Mouse (Mus musculus): ENCODE measurements around the gene Cdc45. TPM values are rescaled to one million over a fixed set of nuclear protein-coding genes. Genes with fewer than 3 reads are reported as not detected.
A peak's percentile ranks its signal among the peaks of the same experiment; 100 is the strongest.

The Cdc45 gene
- total and polyA plus RNA-seq, 3 experiments: 87.4 to 90.2 TPM; not detected in 1

GRCm38 (mm10) chr16:18811032-18811431, 755 bp downstream of the Cdc45 start:
- H3K4me1 ChIP-seq (ENCODE audit: control insufficient read depth in 1 of 2, insufficient read depth in 2 of 2, low read length in 2 of 2): peaks cover 0 to 3% of the 10 kb centered on the region in 2 experiments; a peak in 2 of 4 replicates
- peak overlapping the region; percentile 80 for H3K9ac ChIP-seq (ENCODE audit: control insufficient read depth, low read depth, low read length, poor library complexity, severe bottlenecking)
- peak overlapping the region; percentile 59 to 99 for H3K4me3 ChIP-seq (ENCODE audit: control insufficient read depth in 1 of 2, insufficient read depth in 1 of 2, low read depth in 2 of 2, low read length in 2 of 2)
- H3K36me3 ChIP-seq (ENCODE audit: control insufficient read depth in 1 of 2, insufficient read depth in 2 of 2, low read length in 2 of 2): peaks cover 5 to 8% of the 10 kb centered on the region in 2 experiments
- H3K9me3 ChIP-seq (replicated peaks; ENCODE audit: insufficient read depth, low read length): no peaks in the 10 kb centered on the region
- DNase-seq (ENCODE audit: low read depth, low spot score): no peak
- H3K27me3 ChIP-seq (ENCODE audit: control insufficient read depth in 1 of 2, insufficient read depth in 2 of 2, low read length in 2 of 2): no peaks in the 10 kb centered on the region
- peak overlapping the region; percentile 62 for H3K27ac ChIP-seq (ENCODE audit: control insufficient read depth, low read depth, low read length)
- TF ChIP-seq MAFK (IDR thresholded peaks at IDR 0.05; ENCODE audit: borderline replicate concordance, low read depth, low read length) (no peak), TCF12 (IDR thresholded peaks at IDR 0.05; ENCODE audit: low read depth, low read length) (no peak), MAX (IDR thresholded peaks at IDR 0.05; ENCODE audit: low read length) (no peak), RCOR1 (IDR thresholded peaks at IDR 0.05; ENCODE audit: low read depth, low read length) (no peak), UBTF (IDR thresholded peaks at IDR 0.05; ENCODE audit: borderline replicate concordance, insufficient read depth, low read depth, low read length) (no peak), ZC3H11A (IDR thresholded peaks at IDR 0.05; ENCODE audit: low read depth, low read length) (no peak), MEF2A (IDR thresholded peaks at IDR 0.05; ENCODE audit: extremely low read depth, insufficient replicate concordance, low read depth, low read length, poor library complexity, severe bottlenecking) (no peak), GABPA (IDR thresholded peaks at IDR 0.05; ENCODE audit: low read depth, low read length) (no peak), HCFC1 (IDR thresholded peaks at IDR 0.05; ENCODE audit: low read depth, low read length) (no peak), ELF1 (IDR thresholded peaks at IDR 0.05; ENCODE audit: low read depth, low read length) (no peak), CHD2 (IDR thresholded peaks at IDR 0.05; ENCODE audit: low read length) (no peak), ZNF384 (IDR thresholded peaks at IDR 0.05; ENCODE audit: low read depth, low read length) (no peak), NRF1 (IDR thresholded peaks at IDR 0.05; ENCODE audit: insufficient read depth, low read depth, low read length, poor library complexity, severe bottlenecking) (no peak)
- peaks cover 30% of the 10 kb centered on the region for H3K79me2 ChIP-seq (ENCODE audit: control insufficient read depth, insufficient read depth, low read length, poor library complexity)

GRCm38 (mm10) chr16:18809001-18809400, 2.8 kb downstream of the Cdc45 start:
- Histone ChIP-seq H3K9me3 (replicated peaks; ENCODE audit: insufficient read depth, low read length) (no peaks in the 10 kb centered on the region), H3K27me3 (ENCODE audit: control insufficient read depth in 1 of 2, insufficient read depth in 2 of 2, low read length in 2 of 2) (no peaks in the 10 kb centered on the region), H3K27ac (ENCODE audit: control insufficient read depth, low read depth, low read length) (no peak overlapping the region), H3K4me3 (ENCODE audit: control insufficient read depth in 1 of 2, insufficient read depth in 1 of 2, low read depth in 2 of 2, low read length in 2 of 2) (no peak overlapping the region), H3K36me3 (ENCODE audit: control insufficient read depth in 1 of 2, insufficient read depth in 2 of 2, low read length in 2 of 2) (peaks cover 5 to 12% of the 10 kb centered on the region in 2 experiments), H3K79me2 (ENCODE audit: control insufficient read depth, insufficient read depth, low read length, poor library complexity) (peaks cover 25% of the 10 kb centered on the region), H3K9ac (ENCODE audit: control insufficient read depth, low read depth, low read length, poor library complexity, severe bottlenecking) (no peak overlapping the region), H3K4me1 (ENCODE audit: control insufficient read depth in 1 of 2, insufficient read depth in 2 of 2, low read length in 2 of 2) (peaks cover 0 to 3% of the 10 kb centered on the region in 2 experiments; a peak in 2 of 4 replicates)
- no peak for TF ChIP-seq RCOR1 (IDR thresholded peaks at IDR 0.05; ENCODE audit: low read depth, low read length)
- TF ChIP-seq ZKSCAN1 (IDR thresholded peaks at IDR 0.05; ENCODE audit: low read depth, low read length): no peak
- no peak for TF ChIP-seq MEF2A (IDR thresholded peaks at IDR 0.05; ENCODE audit: extremely low read depth, insufficient replicate concordance, low read depth, low read length, poor library complexity, severe bottlenecking)
- TF ChIP-seq MAX (IDR thresholded peaks at IDR 0.05; ENCODE audit: low read length): no peak
- TF ChIP-seq ZC3H11A (IDR thresholded peaks at IDR 0.05; ENCODE audit: low read depth, low read length): no peak
- no peak for TF ChIP-seq POLR2A (IDR thresholded peaks at IDR 0.05; ENCODE audit: control insufficient read depth in 1 of 2, insufficient read depth in 1 of 2, low read depth in 1 of 2, low read length in 2 of 2, poor library complexity in 1 of 2)
- no peak for TF ChIP-seq TCF12 (IDR thresholded peaks at IDR 0.05; ENCODE audit: low read depth, low read length)
- DNase-seq (ENCODE audit: low read depth, low spot score): no peak
